Mouse (Mus musculus) forebrain, embryonic 11.5 days (tissue): Measurements from ENCODE around the gene Zbtb34. TPM values are rescaled to one million over a fixed set of nuclear protein-coding genes. Genes with fewer than 3 reads are reported as not detected.

Experiments used
- ATAC-seq: fragments of 200-750 bp; cut with Nextera tagmentation; replicated peaks from 2 replicates; pipeline ENCODE4 v1.8.0; 2017; ENCODE audit warnings: moderate TSS enrichment; ENCODE audit not compliant: low FRiP score
- DNase-seq: peaks from one replicate; pipeline ENCODE4 v3.0.0-alpha.2; 2017; ENCODE audit warnings: low spot score
- H3K27ac ChIP-seq: fragments of 300-500 bp; sonication (generic); 2 replicates; pipeline ENCODE4 v1.5.1; 2014; ENCODE audit warnings: low read depth, low read length
- H3K27me3 ChIP-seq: fragments of 300-500 bp; sonication (generic); 2 replicates; pipeline ENCODE4 v1.6.1; 2014; ENCODE audit warnings: mild to moderate bottlenecking, low read length, mixed read lengths; ENCODE audit not compliant: control insufficient read depth, insufficient read depth
- H3K36me3 ChIP-seq: fragments of 300-500 bp; sonication (generic); 2 replicates; pipeline ENCODE4 v1.6.1; 2014; ENCODE audit warnings: mild to moderate bottlenecking, low read length, moderate library complexity, mixed read lengths; ENCODE audit not compliant: control insufficient read depth, insufficient read depth
- H3K4me1 ChIP-seq: fragments of 300-500 bp; sonication (generic); replicated peaks from 2 replicates; pipeline ENCODE4 v1.6.1; 2014; ENCODE audit warnings: low read length, mixed read lengths; ENCODE audit not compliant: control insufficient read depth, insufficient read depth
- H3K4me2 ChIP-seq: fragments of 300-500 bp; sonication (generic); 2 replicates; pipeline ENCODE4 v1.6.1; 2014; ENCODE audit warnings: low read depth, mild to moderate bottlenecking, low read length, moderate library complexity, mixed read lengths; ENCODE audit not compliant: severe bottlenecking
- H3K4me3 ChIP-seq: fragments of 300-500 bp; sonication (generic); 2 replicates; pipeline ENCODE4 v1.5.1; 2014; ENCODE audit warnings: low read depth, low read length
- H3K9ac ChIP-seq: fragments of 300-500 bp; sonication (generic); 2 replicates; pipeline ENCODE4 v1.6.1; 2014; ENCODE audit warnings: low read length
- H3K9me3 ChIP-seq: fragments of 300-500 bp; sonication (generic); 2 replicates; pipeline ENCODE4 v1.6.1; 2016; ENCODE audit warnings: low read length, mixed read lengths; ENCODE audit not compliant: control insufficient read depth
- WGBS: fragments of 180-500 bp; shearing (Covaris S2); extraction: QIAGEN DNeasy Blood & Tissue Kit; methylation state at CpG from one replicate; pipeline ENCODE4 v1.1.7; 2014; 5-methylcytosine and 5-hydroxymethylcytosine counted together
- polyA plus RNA-seq: library from polyadenylated mRNA; unstranded; fragments of >200 nt; fragmentation: Nextera tagmentation; extraction: Ambion mirVana; gene quantifications from 2 replicates; pipeline ENCODE4 v1.2.1, GENCODE M21; 2014

Zbtb34 gene
- polyA plus RNA-seq, 1 experiment from 2014 or later, result 10.6 TPM

DNA sequence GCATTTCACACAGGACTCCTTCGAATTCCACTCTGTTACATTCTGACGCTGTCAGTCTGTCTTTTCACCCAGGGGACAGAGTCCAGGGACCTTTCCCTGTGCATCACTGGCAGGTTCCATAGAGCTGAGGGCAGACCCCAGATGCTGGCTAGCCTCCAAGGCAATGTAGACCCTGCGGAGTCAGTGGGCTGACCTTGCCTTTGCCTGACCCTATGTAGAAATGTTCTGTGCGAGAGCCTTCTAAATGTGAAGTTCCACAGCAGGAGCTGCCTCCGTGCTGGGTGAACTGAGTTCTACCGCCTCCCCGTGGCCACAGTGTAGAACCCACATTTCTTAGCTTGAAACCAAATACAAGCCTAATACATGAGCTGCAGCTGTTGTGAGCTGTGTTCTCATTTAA lies 28.9 kb downstream of the Zbtb34 start:
- H3K4me2 ChIP-seq, result no peak overlapping the region
- no peaks in the 10 kb centered on the region for H3K36me3 ChIP-seq
- H3K4me1 ChIP-seq, result no peaks in the 10 kb centered on the region
- H3K9me3 ChIP-seq, result no peaks in the 10 kb centered on the region
- H3K9ac ChIP-seq, result no peak overlapping the region
- WGBS, result 39% methylated on average over 7 of the region's 7 CpGs
- DNase-seq (peak; percentile 76), ATAC-seq (no peak)
- H3K27me3 ChIP-seq, result no peaks in the 10 kb centered on the region
- no peak overlapping the region for H3K4me3 ChIP-seq
- H3K27ac ChIP-seq, result no peak overlapping the region

- H3K4me1 ChIP-seq, result no peaks in the 10 kb centered on the region
- no peak overlapping the region for H3K4me3 ChIP-seq
- no peaks in the 10 kb centered on the region for H3K27me3 ChIP-seq
- no peak overlapping the region for H3K27ac ChIP-seq
- no peaks in the 10 kb centered on the region for H3K9me3 ChIP-seq
- no peak overlapping the region for H3K9ac ChIP-seq
- DNase-seq (no peak), ATAC-seq (no peak)
- WGBS, result 43% methylated on average over 3 of the region's 3 CpGs
- H3K4me2 ChIP-seq, result no peak overlapping the region
- no peaks in the 10 kb centered on the region for H3K36me3 ChIP-seq
Observed at GRCm38 (mm10) chr2:33401217-33401616, 29.9 kb downstream of the Zbtb34 start.

DNA sequence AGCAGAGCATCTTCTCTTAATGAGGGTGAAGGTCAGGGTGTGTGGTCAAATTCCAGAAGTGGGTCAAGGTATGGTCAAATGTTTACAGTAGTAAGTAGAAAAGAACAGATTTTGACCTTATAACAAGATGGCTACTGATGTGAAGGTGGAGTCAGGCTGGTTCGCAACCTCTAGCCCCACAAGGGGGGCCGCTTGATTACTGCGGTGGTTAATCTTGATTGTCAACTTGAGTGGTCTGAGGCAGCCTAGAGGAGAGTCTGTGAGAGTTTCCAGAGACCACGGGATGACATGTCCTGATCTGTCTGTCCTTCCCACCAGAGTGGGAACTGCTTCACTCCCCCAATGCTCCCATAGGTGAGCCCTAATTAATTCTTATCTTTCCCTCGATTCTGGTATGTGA lies 30.6 kb downstream of the Zbtb34 start:
- ATAC-seq (no peak), DNase-seq (no peak)
- Histone ChIP-seq H3K4me1 (no peaks in the 10 kb centered on the region), H3K4me2 (no peak overlapping the region), H3K4me3 (no peak overlapping the region), H3K9ac (no peak overlapping the region), H3K9me3 (no peaks in the 10 kb centered on the region), H3K27me3 (no peaks in the 10 kb centered on the region), H3K36me3 (no peaks in the 10 kb centered on the region), H3K27ac (no peak overlapping the region)
- WGBS, result 90% methylated on average over 5 of the region's 5 CpGs

DNA sequence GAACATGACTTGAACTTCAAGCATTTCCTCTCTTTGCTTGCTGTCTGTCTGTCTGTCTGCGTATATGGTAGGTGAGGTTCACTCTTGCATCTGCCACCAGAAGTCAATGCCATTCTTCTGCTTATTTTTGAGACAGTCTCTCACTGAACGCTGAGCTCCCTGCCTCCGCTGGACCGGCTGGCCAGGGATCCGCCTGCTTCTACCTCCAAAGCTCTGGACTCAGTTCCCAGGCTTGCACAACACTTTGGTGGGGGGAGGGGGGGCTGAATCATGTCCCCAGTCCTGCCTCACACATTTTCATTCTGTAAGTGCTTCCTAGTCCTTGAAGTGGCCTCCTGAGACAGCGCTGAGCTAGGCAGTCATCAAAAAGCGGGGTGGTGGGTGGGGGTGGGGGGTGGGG lies 32.0 kb downstream of the Zbtb34 start:
- WGBS, result 82% methylated on average over 7 of the region's 7 CpGs
- Histone ChIP-seq H3K4me3 (no peak overlapping the region), H3K4me2 (no peak overlapping the region), H3K9ac (no peak overlapping the region), H3K27ac (no peak overlapping the region), H3K36me3 (no peaks in the 10 kb centered on the region), H3K4me1 (no peaks in the 10 kb centered on the region), H3K9me3 (no peaks in the 10 kb centered on the region), H3K27me3 (no peaks in the 10 kb centered on the region)
- DNase-seq, result no peak
- ATAC-seq, result no peak

GRCm38 (mm10) chr2:33397036-33397435 lies 34.1 kb downstream of the Zbtb34 start:
- 82% methylated on average over 4 of the region's 4 CpGs for WGBS
- ATAC-seq, result no peak
- H3K9me3 ChIP-seq, result no peaks in the 10 kb centered on the region
- no peak overlapping the region for H3K4me3 ChIP-seq
- H3K9ac ChIP-seq, result no peak overlapping the region
- H3K27ac ChIP-seq, result no peak overlapping the region
- no peaks in the 10 kb centered on the region for H3K36me3 ChIP-seq
- no peak for DNase-seq
- no peaks in the 10 kb centered on the region for H3K27me3 ChIP-seq
- H3K4me2 ChIP-seq, result no peak overlapping the region
- H3K4me1 ChIP-seq, result no peaks in the 10 kb centered on the region

DNA sequence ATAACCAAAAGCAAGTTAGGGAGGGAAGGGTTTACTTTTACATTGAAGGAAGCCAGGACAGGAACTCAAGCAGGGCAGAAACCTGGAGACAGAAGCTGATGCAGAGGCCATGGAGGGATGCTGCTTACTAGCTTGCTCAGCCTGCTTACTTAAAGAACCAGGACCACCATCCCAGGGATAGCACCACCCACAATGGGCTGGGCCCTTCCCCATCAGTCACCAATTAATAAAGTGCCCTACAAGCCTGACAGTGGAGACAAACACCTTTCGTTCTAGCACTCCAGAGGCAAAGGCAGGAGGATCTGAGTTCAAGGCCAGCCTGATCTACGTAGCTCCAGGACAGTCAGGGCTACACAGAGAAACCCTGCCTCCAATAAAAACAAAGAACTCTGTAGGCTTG lies 36.1 kb downstream of the Zbtb34 start:
- H3K4me3 ChIP-seq, result no peak overlapping the region
- 91% methylated on average over 2 of the region's 2 CpGs for WGBS
- no peak for ATAC-seq
- H3K27ac ChIP-seq, result no peak overlapping the region
- no peak overlapping the region for H3K9ac ChIP-seq
- DNase-seq, result no peak
- H3K36me3 ChIP-seq, result no peaks in the 10 kb centered on the region
- no peak overlapping the region for H3K4me2 ChIP-seq
- H3K4me1 ChIP-seq, result no peaks in the 10 kb centered on the region
- H3K27me3 ChIP-seq, result no peaks in the 10 kb centered on the region
- no peaks in the 10 kb centered on the region for H3K9me3 ChIP-seq

DNA sequence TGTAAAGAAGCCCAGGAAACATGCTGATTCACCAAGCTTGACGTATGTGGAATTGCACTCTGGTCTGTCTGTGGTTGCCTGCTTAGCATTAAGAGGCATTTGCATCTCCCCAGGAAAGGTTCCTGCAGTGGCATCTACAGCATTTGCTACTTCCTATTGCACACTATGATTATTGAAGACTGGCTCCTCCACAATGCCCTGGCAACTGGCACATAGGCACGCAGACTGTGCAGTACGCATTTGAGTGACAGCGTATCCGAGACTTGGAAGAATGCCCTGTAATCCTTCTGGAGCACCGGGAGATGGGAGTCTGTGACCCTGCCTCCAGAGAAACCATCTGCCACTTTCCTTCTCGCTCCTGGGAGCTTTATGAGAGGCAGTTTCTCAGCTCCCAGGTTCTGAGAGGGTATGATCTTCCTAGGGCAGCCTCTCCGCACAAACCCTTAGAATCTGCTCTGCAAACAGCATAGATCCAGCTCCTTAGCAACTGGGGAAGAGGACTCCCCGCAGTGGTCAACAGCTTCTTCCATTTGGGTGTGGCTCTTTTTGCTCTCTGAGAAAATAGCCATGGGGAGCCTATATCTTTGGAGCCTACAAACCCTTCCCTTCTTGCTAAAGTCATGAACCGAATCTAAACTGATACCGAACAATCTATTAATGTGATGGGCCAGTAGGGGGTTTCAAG lies 37.0 kb downstream of the Zbtb34 start:
- Histone ChIP-seq H3K27me3 (no peaks in the 10 kb centered on the region), H3K36me3 (no peaks in the 10 kb centered on the region), H3K4me3 (no peak overlapping the region), H3K4me1 (no peaks in the 10 kb centered on the region), H3K27ac (no peak overlapping the region), H3K9ac (no peak overlapping the region), H3K4me2 (no peak overlapping the region), H3K9me3 (no peaks in the 10 kb centered on the region)
- 85% methylated on average over 11 of the region's 11 CpGs for WGBS
- ATAC-seq, result no peak
- DNase-seq, result no peak

GRCm38 (mm10) chr2:33393021-33393420 lies 38.1 kb downstream of the Zbtb34 start:
- ATAC-seq, result no peak

DNA sequence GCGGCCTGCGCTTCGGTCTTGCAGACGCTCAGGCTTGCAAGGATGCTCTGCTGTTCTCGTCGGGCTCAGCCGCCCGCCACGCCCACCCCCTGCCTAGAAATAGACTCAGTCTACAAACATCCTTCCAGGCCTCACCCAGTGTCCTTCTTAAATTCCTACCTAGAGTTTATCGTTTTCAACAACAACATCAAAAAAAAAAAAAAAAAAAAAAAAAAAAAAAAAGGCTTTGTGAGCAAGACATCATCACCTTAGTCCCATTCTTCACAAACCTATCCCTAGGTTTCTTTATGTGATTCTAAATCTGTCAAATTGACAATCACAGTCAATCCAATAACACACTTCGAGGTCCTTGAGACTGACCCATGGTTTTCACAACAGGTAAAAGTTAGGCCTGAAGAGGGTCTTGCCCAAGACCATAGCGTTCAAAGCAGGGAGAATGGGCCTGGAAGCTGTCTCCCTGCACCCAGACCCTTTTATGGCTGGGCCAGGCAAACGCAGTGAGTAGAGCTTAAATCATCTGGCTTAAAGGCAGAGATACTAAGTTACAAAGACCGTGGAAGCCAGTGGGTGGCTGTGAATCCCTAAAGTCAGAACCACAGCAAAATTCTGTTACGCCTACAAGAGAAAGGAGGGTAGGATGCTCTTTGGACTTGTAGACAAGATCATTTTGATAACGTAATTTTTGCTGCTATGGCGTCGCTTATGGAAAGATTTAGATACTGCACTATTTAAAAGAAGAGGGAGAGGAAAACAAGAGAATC lies 59.3 kb downstream of the Zbtb34 start:
- ATAC-seq, result no peak
- no peak overlapping the region for H3K27ac ChIP-seq

More at GRCm38 (mm10) chr2:33393021-33393420, 38.1 kb downstream of the Zbtb34 start:
- Histone ChIP-seq H3K27ac (no peak overlapping the region), H3K9ac (no peak overlapping the region), H3K27me3 (no peaks in the 10 kb centered on the region), H3K4me3 (no peak overlapping the region), H3K4me2 (no peak overlapping the region), H3K9me3 (no peaks in the 10 kb centered on the region), H3K36me3 (no peaks in the 10 kb centered on the region), H3K4me1 (no peaks in the 10 kb centered on the region)
- DNase-seq, result no peak

More for the DNA sequence above, 59.3 kb downstream of the Zbtb34 start:
- H3K9me3 ChIP-seq, result no peaks in the 10 kb centered on the region
- WGBS, result 34% methylated on average over 18 of the region's 18 CpGs
- H3K27me3 ChIP-seq, result no peaks in the 10 kb centered on the region
- H3K36me3 ChIP-seq, result no peaks in the 10 kb centered on the region
- H3K4me3 ChIP-seq, result peak overlapping the region; percentile 60
- H3K4me1 ChIP-seq, result no peaks in the 10 kb centered on the region; the same call in 1 of the 2 replicates
- DNase-seq, result no peak
- peak overlapping the region; percentile 14; the same call in 1 of the 2 replicates for H3K9ac ChIP-seq
- peak overlapping the region; percentile 69 for H3K4me2 ChIP-seq
